Mouse (Mus musculus) embryo, embryonic 11 days (tissue): ENCODE measurements at regions not wholly inside any gene's neighbourhood (a gene's known extent, or its start where the extent isn't known, plus 50 kb on each side); places are given as distances from the start of the nearest gene placed in this dataset.

Experiments
- DNase-seq: peaks from one replicate; pipeline ENCODE4 v3.0.0-alpha.2; 2015

- DNase-seq = no peak
Observed at GRCm38 (mm10) chr15:6225227-6225626, 74.4 kb upstream of the Dab2 start.

DNA sequence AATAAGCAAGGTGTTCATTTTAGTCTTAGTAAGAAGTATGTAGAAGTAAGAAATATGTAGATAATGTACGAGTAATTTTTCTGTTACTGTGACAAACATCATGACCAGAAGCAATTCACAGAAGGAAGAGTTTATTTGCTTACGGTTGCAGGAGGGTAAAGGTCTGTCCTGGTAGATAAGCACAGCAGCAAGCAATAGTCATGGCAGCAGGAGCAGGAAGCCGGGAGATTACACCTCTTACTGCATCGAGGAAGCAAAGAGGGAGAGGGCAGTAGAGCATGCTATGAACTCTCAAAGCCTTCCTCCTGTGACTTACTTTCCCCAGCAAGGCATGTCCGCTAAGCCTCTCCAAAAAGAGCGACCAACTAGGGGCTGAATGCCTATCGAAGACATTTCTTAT, 69.0 kb upstream of the Dab2 start:
- DNase-seq = no peak

DNA sequence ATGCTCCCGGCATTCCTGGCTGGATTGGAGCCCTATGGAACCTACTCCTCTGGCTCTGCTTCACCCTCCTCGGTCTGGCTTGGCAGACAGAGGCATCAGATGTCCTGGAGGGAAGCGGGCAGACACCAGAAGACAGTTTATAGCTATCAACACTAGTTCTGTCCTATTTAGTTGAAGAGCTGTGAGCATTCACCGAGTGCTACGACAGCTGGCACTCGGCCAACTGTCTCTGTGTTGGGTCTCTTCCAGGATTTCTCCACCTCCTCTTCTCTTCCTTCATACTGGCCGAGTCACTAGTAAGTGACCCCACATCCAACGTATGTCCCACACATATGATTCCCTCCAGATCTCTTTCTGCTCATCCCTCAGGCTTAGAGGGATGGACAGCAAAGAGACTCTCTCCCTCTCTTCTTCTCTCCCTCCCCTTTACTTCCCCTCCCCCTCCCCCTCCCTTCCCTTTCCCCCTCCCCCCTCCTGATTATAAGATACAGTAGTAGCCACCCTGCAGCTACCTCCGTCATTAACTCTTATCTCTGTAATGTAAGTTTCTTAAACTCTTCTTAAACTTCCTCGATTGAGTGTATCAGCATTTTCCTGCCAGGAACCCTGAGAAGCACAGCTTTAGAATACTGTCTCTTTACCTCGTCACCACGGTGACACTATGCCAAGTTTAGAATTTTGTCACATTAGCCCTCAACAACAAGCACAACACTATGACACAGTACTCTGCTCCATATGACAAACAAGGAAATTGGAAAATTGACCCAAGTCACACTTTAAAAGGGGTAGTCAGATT, 68.1 kb upstream of the Dab2 start:
- no peak for DNase-seq

DNA sequence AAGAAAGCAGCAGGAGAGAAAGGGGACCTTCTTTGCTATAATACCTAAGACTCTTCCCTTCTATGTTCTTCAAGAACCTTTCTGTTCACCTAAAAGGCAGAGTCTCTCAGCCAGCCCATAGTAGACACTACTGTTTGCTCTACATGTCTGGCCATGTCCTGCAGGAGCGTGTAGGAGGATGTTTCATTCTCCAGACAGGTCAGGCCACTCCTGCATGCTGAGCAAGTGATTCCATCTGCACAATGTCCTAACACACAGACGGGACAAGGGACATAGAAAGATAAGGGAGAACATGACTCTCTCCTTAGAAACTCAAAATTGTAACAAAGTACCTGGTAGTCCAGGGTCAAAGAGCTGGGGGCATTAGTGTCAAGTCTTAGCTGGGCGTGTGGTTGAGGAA, 66.0 kb upstream of the Dab2 start:
- DNase-seq = no peak

DNA sequence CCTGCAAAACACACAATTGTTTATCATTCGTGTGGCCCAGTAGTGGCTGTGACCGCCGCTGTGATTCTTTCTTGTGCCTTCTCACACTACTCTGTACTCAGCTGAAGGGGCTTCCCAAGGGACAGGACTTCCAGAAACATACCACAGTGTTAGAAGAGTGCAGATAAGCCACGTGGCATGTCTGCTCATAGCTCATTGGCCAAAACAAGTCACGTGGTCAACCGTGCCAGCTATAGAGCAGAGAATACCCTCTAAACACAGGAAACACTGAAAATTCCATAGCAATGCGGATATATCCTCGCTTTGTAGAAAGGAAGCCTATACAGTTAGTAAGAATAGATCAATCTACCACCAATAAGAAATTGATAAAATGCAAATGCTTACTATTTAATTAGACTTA, 63.0 kb upstream of the Dab2 start:
- DNase-seq = no peak

GRCm38 (mm10) chr15:6237726-6238125, 61.9 kb upstream of the Dab2 start:
- no peak for DNase-seq

- DNase-seq = peak; percentile 86
Observed at GRCm38 (mm10) chr15:6238133-6238532, 61.5 kb upstream of the Dab2 start.

- no peak for DNase-seq
Observed at GRCm38 (mm10) chr15:6238755-6239154, 60.8 kb upstream of the Dab2 start.

GRCm38 (mm10) chr15:6242132-6242531, 57.5 kb upstream of the Dab2 start:
- DNase-seq = no peak

- no peak for DNase-seq
Observed at GRCm38 (mm10) chr15:6244401-6244800, 55.2 kb upstream of the Dab2 start.

- DNase-seq = no peak
Observed at GRCm38 (mm10) chr15:6245950-6246894, 53.4 kb upstream of the Dab2 start.

- DNase-seq = no peak
Observed at GRCm38 (mm10) chr15:6248470-6248869, 51.1 kb upstream of the Dab2 start.
